Mouse (Mus musculus) lung, postnatal 0 days (tissue): ENCODE results near the gene Scamp4. TPM values are rescaled to one million over a fixed set of nuclear protein-coding genes. Genes with fewer than 3 reads are reported as not detected.

ENCODE experiments used
- ATAC-seq: fragments of 200-750 bp; cut with Nextera tagmentation; 2 replicates; pipeline ENCODE4 v1.8.0; 2017; ENCODE audit warnings: moderate library complexity
- DNase-seq: peaks from one replicate; pipeline ENCODE4 v3.0.0-alpha.2; 2016; ENCODE audit warnings: low spot score
- H3K27ac ChIP-seq: fragments of 300-500 bp; sonication (generic); 2 replicates; pipeline ENCODE4 v1.5.1; 2014; ENCODE audit warnings: antibody characterized with exemption, mild to moderate bottlenecking, low read length, mixed read lengths
- H3K27me3 ChIP-seq: fragments of 300-500 bp; sonication (generic); replicated peaks from 2 replicates; pipeline ENCODE4 v1.6.1; 2014; ENCODE audit warnings: low read length, mixed read lengths; ENCODE audit not compliant: insufficient read depth
- H3K36me3 ChIP-seq: fragments of 300-500 bp; sonication (generic); 2 replicates; pipeline ENCODE4 v1.6.1; 2014; ENCODE audit warnings: low read length, mixed read lengths; ENCODE audit not compliant: insufficient read depth
- H3K4me1 ChIP-seq: fragments of 300-500 bp; sonication (generic); 2 replicates; pipeline ENCODE4 v1.6.1; 2014; ENCODE audit warnings: antibody characterized with exemption, low read depth, low read length, mixed read lengths; ENCODE audit not compliant: insufficient read depth
- H3K4me2 ChIP-seq: fragments of 300-500 bp; sonication (generic); replicated peaks from 2 replicates; pipeline ENCODE4 v1.6.1; 2014; ENCODE audit warnings: low read depth, mild to moderate bottlenecking, low read length, moderate library complexity, mixed read lengths
- H3K4me3 ChIP-seq: fragments of 300-500 bp; sonication (generic); 2 replicates; pipeline ENCODE4 v1.5.1; 2014; ENCODE audit warnings: low read depth, low read length
- H3K9ac ChIP-seq: fragments of 300-500 bp; sonication (generic); replicated peaks from 2 replicates; pipeline ENCODE4 v1.6.1; 2014; ENCODE audit warnings: low read depth, mild to moderate bottlenecking
- H3K9me3 ChIP-seq: fragments of 300-500 bp; sonication (generic); 2 replicates; pipeline ENCODE4 v1.6.1; 2016; ENCODE audit warnings: low read length, mixed read lengths
- CTCF ChIP-seq: IDR thresholded peaks from 2 replicates; pipeline ENCODE4 v1.5.1; 2016; ENCODE audit warnings: antibody characterized with exemption, mild to moderate bottlenecking
- EP300 ChIP-seq: IDR thresholded peaks from 2 replicates; pipeline ENCODE4 v1.6.1; 2016; ENCODE audit warnings: antibody characterized with exemption, mild to moderate bottlenecking, control low read depth
- WGBS: fragments of 180-500 bp; shearing (Covaris S2); extraction: QIAGEN DNeasy Blood & Tissue Kit; methylation state at CpG from one replicate; pipeline ENCODE4 v1.1.7; 2014; 5-methylcytosine and 5-hydroxymethylcytosine counted together
- polyA plus RNA-seq: library from polyadenylated mRNA; unstranded; fragments of >200 nt; fragmentation: Nextera tagmentation; extraction: Ambion mirVana; gene quantifications from 2 replicates; pipeline ENCODE4 v1.2.1, GENCODE M21; 2015

Scamp4 gene
- polyA plus RNA-seq, 1 experiment from 2014 or later = 56.9 TPM

- under 1% methylated on average over 47 of the region's 97 CpGs for WGBS
- DNase-seq (peak; percentile 97), ATAC-seq (peak; percentile 89)
- H3K27ac ChIP-seq = peak within 1 kb of the TSS; percentile 82
- peak within 1 kb of the TSS; percentile 48 for H3K9ac ChIP-seq
- H3K4me3 ChIP-seq = peak within 1 kb of the TSS; percentile 74
- peak within 1 kb of the TSS; percentile 97 for H3K4me2 ChIP-seq
- TF ChIP-seq EP300 = no peak
- TF ChIP-seq CTCF = no peak
- H3K9me3 ChIP-seq = no peaks in the 10 kb centered on the region
- peaks cover 7% of the 10 kb centered on the region for H3K4me1 ChIP-seq
- no peaks in the 10 kb centered on the region for H3K36me3 ChIP-seq
- H3K27me3 ChIP-seq = no peaks in the 10 kb centered on the region
These were observed 25.2 kb upstream of the Scamp4 start, which contains the start of gene Klf16 for GRCm38 (mm10) chr10:80577195-80578130. Gene Klf16 (minus strand): TSS chr10:80577321.

GRCm38 (mm10) chr10:80578131-80578750 lies 24.4 kb upstream of the Scamp4 start:
- DNase-seq = peak; percentile 91

GRCm38 (mm10) chr10:80578911-80579310 lies 23.8 kb upstream of the Scamp4 start:
- TF ChIP-seq CTCF = peak; percentile 77
- no peak for TF ChIP-seq EP300
- Histone ChIP-seq H3K4me1 (peaks cover 7% of the 10 kb centered on the region), H3K9ac (no peak overlapping the region), H3K9me3 (no peaks in the 10 kb centered on the region), H3K27ac (peak overlapping the region; percentile 82), H3K4me2 (peak overlapping the region; percentile 97; the same call in 1 of the 2 replicates), H3K36me3 (no peaks in the 10 kb centered on the region), H3K27me3 (no peaks in the 10 kb centered on the region), H3K4me3 (0 out of 2 replicates have a peak overlapping the region, but pooled peaks have one; percentile 74)
- DNase-seq (peak; percentile 85), ATAC-seq (peak; percentile 14; the same call in 1 of the 2 replicates)
- WGBS = 8% methylated on average over 8 of the region's 8 CpGs

More at GRCm38 (mm10) chr10:80578131-80578750, 24.4 kb upstream of the Scamp4 start:
- no peak overlapping the region for H3K9ac ChIP-seq
- H3K36me3 ChIP-seq = no peaks in the 10 kb centered on the region
- no peaks in the 10 kb centered on the region for H3K9me3 ChIP-seq
- TF ChIP-seq EP300 (no peak), CTCF (peak; percentile 90)
- no peaks in the 10 kb centered on the region for H3K27me3 ChIP-seq
- peak; percentile 49 for ATAC-seq
- 0% methylated on average over 29 of the region's 29 CpGs for WGBS
- peak overlapping the region; percentile 82 for H3K27ac ChIP-seq
- peak overlapping the region; percentile 74 for H3K4me3 ChIP-seq
- peak overlapping the region; percentile 97 for H3K4me2 ChIP-seq
- peaks cover 7% of the 10 kb centered on the region for H3K4me1 ChIP-seq

GRCm38 (mm10) chr10:80583047-80583446 lies 19.6 kb upstream of the Scamp4 start:
- no peak for ATAC-seq
- no peak overlapping the region for H3K4me2 ChIP-seq
- H3K9ac ChIP-seq = no peak overlapping the region
- H3K27ac ChIP-seq = no peak overlapping the region
- no peak for DNase-seq
- no peaks in the 10 kb centered on the region for H3K36me3 ChIP-seq
- peaks cover 10% of the 10 kb centered on the region; the same call in 1 of the 2 replicates for H3K4me1 ChIP-seq
- H3K27me3 ChIP-seq = no peaks in the 10 kb centered on the region
- no peak overlapping the region for H3K4me3 ChIP-seq
- H3K9me3 ChIP-seq = no peaks in the 10 kb centered on the region
- no peak for TF ChIP-seq CTCF
- 83% methylated on average over 5 of the region's 5 CpGs for WGBS

GRCm38 (mm10) chr10:80584045-80584488 lies 18.6 kb upstream of the Scamp4 start:
- Histone ChIP-seq H3K9ac (no peak overlapping the region), H3K4me1 (peaks cover 18% of the 10 kb centered on the region; the same call in 1 of the 2 replicates)
- no peak for DNase-seq

More at GRCm38 (mm10) chr10:80584045-80584488, 18.6 kb upstream of the Scamp4 start:
- WGBS = 44% methylated on average over 12 of the region's 12 CpGs
- H3K27me3 ChIP-seq = no peaks in the 10 kb centered on the region
- no peak overlapping the region for H3K4me3 ChIP-seq
- H3K9me3 ChIP-seq = no peaks in the 10 kb centered on the region
- TF ChIP-seq EP300 = no peak
- no peak for TF ChIP-seq CTCF
- peak overlapping the region; percentile 38; the same call in 1 of the 2 replicates for H3K27ac ChIP-seq
- no peaks in the 10 kb centered on the region for H3K36me3 ChIP-seq
- 0 out of 2 replicates have a peak, but pooled peaks have one; percentile 5 for ATAC-seq
- no peak overlapping the region for H3K4me2 ChIP-seq
